Mouse (Mus musculus) B cell, adult 2 months (primary cell): ENCODE results near the gene BC035044.
"Not testable (repeated sequence)": the region's sequence is repeated elsewhere in the genome, so short reads cannot be mapped to it uniquely, and the experiment has no call there.

Experiments used
- DNase-seq, 2 experiments: peaks; one replicate each; pipeline ENCODE4 v3.0.0; 2022

Gene BC035044

DNA sequence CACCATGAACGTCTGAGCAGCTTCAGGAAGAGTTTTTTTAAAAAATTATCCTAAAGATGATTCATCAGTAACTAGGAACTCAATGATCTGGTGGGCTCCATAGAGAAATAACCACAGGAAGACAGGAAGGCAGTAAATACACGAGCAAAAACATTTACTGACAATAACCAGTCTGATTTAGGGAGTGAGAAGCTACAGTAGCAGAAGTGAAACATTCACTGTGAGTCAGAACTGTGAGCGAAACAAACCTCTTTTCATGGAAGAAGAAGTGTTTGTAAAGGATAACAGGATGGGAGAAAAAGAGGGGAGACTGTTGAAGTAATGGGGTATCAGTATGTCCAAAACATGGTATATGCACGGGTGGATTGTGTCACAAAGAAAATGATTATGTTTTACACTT, 61.1 kb downstream of the BC035044 start:
- DNase-seq, result no peak

DNA sequence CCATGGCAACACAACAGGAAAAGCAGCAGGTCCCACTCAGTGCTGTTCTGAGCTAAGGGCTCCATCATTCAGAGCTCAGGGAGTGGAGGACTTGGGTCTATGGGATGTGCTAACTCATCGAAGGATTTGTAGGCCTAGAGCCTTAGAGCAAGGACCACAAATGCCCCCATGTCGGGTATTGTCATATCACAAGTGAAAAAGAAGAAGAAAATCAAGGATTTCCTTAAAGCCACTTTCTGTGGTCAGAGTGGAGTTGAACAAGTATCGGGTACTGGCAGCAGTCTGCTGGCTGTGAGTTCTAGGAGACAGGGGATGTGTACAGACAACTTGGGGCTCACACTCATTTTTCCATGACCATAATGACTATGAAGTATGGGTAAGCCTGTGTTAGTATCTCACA, 64.1 kb downstream of the BC035044 start:
- no peak for DNase-seq

DNA sequence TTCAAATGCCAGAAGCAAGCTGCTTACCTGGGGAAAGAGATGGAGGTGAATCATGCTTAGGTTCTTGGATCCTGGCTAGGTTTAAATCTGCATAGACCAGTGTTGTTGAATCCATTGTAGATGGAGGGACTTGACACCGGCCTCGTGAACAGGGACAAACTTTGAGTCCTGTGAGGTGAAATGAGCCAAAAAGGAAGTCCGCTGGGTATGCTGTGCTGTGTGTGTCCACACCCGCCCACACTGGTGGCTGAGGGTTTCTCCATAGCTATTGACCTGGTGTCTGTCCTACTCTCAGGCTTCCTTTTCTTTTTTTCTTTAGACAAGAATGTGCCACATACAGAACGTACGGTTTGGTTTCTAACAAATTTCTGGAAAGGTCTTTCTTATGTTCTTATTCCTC, 64.8 kb downstream of the BC035044 start, which contains the start of the genes Gm44511 and Klrb1b:
Gene Gm44511 (minus strand): TSS at position 184 of the 400 bp plus-strand sequence.
Gene Klrb1b (minus strand): TSS at position 200 of the 400 bp plus-strand sequence.
- DNase-seq, result no peak

DNA sequence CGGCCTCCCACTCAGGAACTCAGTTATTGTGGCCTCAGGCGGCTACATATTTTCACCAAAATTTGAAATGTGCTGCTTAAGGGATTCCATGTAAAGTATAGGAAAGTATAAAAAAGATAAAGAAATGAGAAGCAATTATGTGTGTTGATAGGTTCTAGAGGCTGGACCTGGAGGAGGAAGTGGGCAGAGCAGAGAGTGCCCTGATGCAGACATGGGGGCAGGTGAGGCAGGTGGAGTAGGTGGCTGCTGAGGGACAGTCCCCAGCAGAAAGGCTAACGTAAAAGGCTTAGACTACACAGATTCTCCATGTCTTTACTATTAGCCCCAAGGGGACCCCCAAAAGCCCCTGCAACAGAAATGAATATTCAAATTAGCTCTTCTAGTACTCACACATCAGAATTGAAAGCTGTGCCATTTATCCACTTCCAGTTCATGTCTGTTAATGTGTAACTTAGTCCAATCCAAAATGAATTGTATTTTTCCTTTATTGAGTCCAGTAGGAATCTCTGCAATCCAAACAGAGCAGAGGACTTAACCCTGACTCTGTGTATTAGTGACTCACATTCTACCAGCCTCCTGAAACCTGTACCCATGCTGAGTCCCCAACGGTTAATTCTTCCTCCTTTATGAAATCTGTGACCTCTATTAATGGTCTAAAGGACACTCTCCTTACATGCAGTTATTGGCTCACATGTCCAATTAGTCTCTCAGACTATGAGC, 72.7 kb downstream of the BC035044 start:
- no peak for DNase-seq

DNA sequence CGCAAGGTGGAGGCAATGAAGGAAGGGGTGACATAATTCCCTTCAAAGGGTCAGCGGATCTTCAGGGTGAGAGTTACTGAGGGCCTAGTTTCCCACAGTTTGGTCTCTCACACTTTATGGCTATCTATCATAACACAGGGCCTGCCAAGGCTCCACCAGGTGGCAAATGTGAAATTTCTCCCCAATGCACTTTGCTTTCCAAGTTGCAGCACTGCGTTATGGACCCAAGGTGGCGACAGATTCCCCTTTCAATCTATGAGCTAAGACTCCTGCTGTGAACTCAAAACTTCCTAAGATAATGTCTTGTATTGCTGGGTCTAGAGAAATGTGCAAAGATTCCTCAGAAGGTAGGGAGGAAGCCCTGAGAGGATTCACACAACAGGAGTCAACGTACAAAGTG, 82.4 kb downstream of the BC035044 start:
- peak; percentile 60 to 72 for DNase-seq

DNA sequence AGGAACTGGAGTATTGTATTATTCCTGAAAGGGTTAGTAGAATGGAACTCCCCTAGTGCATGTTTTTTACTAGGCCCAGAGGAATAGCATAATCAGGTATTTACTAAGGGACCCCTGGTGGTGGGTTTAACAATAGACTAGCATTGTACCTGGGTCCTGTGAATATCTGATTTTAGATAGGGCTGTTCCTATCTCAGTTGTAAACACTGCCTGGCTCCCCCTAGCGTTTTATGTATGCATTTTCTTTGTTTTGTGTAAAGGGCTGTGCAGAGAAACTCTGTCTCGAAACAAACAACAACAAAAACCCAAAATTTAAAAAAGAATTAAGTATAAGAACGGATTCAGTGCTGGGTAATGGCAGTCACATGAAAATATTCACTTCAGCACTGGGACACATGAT, 83.9 kb downstream of the BC035044 start:
- peak; percentile 37 to 50 for DNase-seq

DNA sequence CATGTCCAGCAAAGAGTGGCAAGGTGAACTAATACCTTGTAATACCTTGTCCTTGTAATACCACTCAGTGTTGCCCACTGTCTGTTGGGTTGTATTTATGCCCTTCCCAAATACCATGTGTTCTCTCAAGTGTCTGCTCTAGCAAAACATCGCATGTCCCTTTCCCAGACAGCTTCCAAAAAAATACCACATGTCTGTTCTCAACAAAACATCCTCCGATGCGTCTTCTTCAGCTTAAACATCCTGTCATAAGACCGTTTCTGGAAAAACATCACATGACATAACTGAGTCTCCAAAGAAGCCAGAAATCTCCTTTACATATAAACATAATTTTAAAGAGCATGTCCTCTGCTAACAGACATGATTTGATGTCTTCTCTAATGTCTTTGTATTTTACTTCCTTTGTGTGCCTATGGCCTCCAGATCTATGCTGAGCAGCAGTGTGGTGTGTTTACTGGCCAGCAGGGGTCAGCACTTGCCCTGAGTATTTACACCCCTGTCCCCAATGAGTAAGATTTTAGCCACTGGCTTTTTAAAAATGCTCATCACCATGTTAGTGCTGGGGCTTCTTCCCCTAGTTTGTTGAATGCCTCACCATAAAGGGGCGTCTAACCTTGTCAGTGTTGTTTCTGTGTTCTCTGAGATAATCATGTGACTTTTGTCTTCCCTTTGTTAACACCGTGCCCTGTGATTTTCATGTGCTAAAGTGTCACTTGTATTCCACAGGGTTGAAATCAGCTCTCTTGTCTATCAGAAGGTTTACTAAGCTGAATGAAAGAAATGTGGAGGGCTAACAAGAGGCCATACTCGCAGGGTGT, 85.9 kb downstream of the BC035044 start:
- peak; percentile 76 to 78 for DNase-seq

DNA sequence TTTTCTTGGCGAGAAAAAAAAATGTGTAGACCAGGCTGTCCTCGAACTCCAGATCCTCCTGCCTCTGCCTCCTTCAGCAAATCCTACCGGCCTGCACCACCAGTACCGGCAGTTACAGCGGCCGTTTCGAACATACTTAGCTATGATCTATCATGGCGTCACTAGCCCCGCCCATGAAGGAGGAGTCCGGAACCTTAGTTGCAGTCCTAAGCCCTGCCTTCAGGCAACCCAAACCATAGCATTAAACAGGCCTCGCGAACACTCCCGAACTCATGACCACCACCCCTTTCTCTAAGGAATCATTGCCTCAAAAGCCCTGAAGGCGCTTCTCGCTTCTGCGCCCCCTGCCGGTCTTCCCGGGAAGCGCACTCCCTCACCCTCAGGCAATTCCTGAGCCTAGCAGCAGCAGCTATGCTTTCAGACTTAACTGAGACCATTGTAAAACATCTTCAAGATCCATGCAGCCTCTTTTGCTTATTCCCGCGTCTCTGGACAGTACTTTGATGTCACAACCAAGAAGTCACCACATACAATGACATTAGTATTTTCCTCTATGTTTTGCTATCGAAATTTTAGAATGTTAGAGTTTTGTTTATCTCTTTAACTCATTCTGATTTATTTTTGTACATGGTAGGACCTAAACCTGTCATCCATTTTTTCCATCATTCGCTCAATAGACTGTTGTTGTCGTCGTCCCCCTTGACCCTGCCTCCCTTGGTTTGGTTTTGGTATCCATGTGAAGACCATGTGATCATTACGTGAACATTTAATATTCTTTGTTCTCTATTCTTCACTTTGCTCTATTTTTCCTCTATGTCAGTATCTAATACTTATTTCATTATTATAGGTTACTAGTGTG, 87.7 kb downstream of the BC035044 start:
- DNase-seq, result peak; percentile 96 to 97

DNA sequence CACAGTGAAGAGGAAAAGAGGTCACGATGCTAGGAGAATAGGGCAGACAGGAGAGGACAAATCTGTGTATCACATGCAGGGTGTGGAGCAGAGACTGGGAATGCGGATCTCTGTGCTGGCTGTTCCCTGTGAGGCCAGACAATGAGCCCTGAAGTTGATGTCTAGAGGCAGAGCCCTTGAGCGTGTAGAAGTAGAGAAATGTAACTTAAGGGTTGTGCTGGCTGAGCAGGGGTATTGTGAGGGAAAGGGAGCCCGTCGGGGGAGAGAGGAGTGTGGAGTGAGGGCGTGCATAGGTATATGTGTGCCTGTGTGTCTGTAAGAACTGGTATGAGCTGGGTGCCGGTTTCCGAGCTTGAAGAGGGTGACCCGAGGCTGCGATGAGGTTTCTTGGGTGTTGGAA, 88.4 kb downstream of the BC035044 start:
- no peak for DNase-seq

DNA sequence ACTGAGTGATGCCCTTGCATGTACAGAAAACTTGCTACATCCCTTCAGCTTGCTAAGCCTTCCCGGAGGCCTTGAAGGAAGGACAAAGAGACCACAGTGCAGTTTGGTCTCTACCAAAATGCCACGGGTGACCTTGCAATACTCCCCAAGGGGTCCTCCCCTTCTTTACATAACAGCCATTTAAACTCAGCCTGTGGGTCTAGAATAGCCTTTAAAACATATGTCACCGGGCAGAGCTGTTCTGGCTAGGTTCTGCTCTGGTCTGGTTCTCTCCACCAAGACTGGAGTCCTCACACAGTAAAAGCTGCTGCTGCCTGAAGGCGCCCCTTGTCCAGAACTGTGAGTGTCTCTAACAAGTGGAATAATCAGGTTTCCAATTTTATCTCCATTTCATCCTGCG, 90.2 kb downstream of the BC035044 start:
- DNase-seq, result not testable (repeated sequence)

DNA sequence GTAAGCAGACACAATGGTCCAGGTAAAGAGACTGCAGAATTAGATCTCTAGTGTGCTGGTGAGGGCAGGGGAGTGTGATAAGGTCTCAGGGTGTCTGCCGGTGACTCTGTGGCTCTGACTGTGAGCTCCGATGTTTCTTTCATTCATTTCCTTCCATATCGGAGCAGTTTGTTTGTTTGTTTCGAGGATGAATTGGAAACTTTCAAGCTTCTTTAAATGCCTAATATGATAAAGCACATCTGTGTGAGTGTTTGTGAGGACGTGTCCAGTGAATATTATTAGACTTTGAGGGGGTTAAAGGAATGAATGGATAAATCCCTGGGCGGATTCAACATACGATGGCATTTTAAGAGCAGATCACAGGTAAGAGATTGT, 91.0 kb downstream of the BC035044 start:
- no peak for DNase-seq

DNA sequence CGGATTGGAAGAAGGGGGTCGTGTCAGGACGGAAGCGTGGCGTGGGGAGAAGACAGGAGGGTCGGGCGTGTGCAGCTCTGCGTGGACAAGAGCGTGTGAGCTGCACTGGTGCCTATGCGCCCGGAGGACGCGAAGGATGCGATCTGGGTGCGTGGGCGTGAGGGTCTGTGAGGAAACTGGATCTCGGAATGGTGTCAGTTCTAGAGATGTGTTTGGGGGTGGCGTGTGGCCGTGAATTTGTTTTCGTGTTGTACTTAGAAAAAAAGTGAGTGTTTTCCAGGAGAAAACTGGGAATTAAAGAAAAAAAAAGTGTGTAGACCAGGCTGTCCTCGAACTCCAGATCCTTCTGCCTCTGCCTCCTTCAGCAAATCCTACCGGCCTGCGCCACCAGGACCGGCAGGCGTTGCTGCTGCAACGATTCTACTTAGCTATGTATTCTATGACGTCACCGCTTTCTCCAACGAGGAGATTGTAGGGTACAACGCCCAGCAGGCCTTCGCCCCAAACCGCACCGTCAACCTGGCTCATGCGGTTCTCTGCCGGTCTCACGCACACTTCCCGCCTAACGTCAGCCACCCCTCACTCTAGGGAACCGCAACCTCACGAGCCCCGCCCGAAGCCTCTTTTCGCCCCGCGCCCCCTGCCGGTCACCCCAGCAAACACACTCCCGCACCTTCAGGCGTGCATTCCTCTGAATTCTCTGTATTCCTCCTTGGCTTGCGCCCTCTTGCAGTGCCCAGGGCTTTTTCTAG, 91.6 kb downstream of the BC035044 start:
- peak; percentile 90 for DNase-seq
